Mouse (Mus musculus) forebrain, embryonic 15.5 days (tissue): ENCODE results near the gene Ptafr. TPM values are rescaled to one million over a fixed set of nuclear protein-coding genes. Genes with fewer than 3 reads are reported as not detected.

ENCODE experiments used
- ATAC-seq: fragments of 200-750 bp; cut with Nextera tagmentation; replicated peaks from 2 replicates; pipeline ENCODE4 v1.8.0; 2017; ENCODE audit warnings: mild to moderate bottlenecking, moderate TSS enrichment, moderate library complexity
- H3K27ac ChIP-seq: fragments of 300-500 bp; sonication (generic); replicated peaks from 2 replicates; pipeline ENCODE4 v1.5.1; 2015; ENCODE audit warnings: mild to moderate bottlenecking, inconsistent platforms
- H3K27me3 ChIP-seq: fragments of 300-500 bp; sonication (generic); 2 replicates; pipeline ENCODE4 v1.6.1; 2015; ENCODE audit warnings: inconsistent platforms
- H3K36me3 ChIP-seq: fragments of 300-500 bp; sonication (generic); 2 replicates; pipeline ENCODE4 v1.6.1; 2015; ENCODE audit warnings: mild to moderate bottlenecking, inconsistent platforms
- H3K4me1 ChIP-seq: fragments of 300-500 bp; sonication (generic); 2 replicates; pipeline ENCODE4 v1.6.1; 2015; ENCODE audit warnings: inconsistent platforms
- H3K4me2 ChIP-seq: fragments of 300-500 bp; sonication (generic); replicated peaks from 2 replicates; pipeline ENCODE4 v1.6.1; 2015; ENCODE audit warnings: mild to moderate bottlenecking, inconsistent platforms
- H3K4me3 ChIP-seq: fragments of 300-500 bp; sonication (generic); 2 replicates; pipeline ENCODE4 v1.5.1; 2015; ENCODE audit warnings: mild to moderate bottlenecking, inconsistent platforms
- H3K9ac ChIP-seq: fragments of 300-500 bp; sonication (generic); replicated peaks from 2 replicates; pipeline ENCODE4 v1.6.1; 2015; ENCODE audit warnings: mild to moderate bottlenecking, inconsistent platforms
- H3K9me3 ChIP-seq: fragments of 300-500 bp; sonication (generic); 2 replicates; pipeline ENCODE4 v1.6.1; 2016; ENCODE audit warnings: inconsistent platforms
- WGBS: fragments of 180-500 bp; shearing (Covaris S2); methylation state at CpG from one replicate; pipeline ENCODE4 v1.1.7; 2015; ENCODE audit warnings: mixed read lengths; 5-methylcytosine and 5-hydroxymethylcytosine counted together
- polyA plus RNA-seq: library from polyadenylated mRNA; unstranded; fragments of >200 nt; fragmentation: Nextera tagmentation; extraction: Ambion mirVana; gene quantifications from 2 replicates; pipeline ENCODE4 v1.2.1, GENCODE M21; 2015

The Ptafr gene
- polyA plus RNA-seq = 0.26 and 0.39 TPM in 2 replicates

- no peaks in the 10 kb centered on the region for H3K9me3 ChIP-seq
- H3K36me3 ChIP-seq = no peaks in the 10 kb centered on the region
- H3K27me3 ChIP-seq = no peaks in the 10 kb centered on the region
- no peak for ATAC-seq
- H3K27ac ChIP-seq = no peak within 1 kb of the TSS
- WGBS = 39% methylated on average over 4 of the region's 4 CpGs
- no peak within 1 kb of the TSS for H3K4me3 ChIP-seq
- no peaks in the 10 kb centered on the region for H3K4me1 ChIP-seq
- no peak within 1 kb of the TSS for H3K9ac ChIP-seq
- no peak within 1 kb of the TSS for H3K4me2 ChIP-seq
Observed at GRCm38 (mm10) chr4:132563965-132564364, at the start of gene Ptafr. TSS of gene Ptafr (plus strand) at chr4:132564067.

- Histone ChIP-seq H3K4me3 (peak overlapping the region; percentile 41), H3K27ac (0 out of 2 replicates have a peak overlapping the region, but pooled peaks have one; percentile 21), H3K27me3 (peaks cover 4% of the 10 kb centered on the region; the same call in 1 of the 2 replicates), H3K36me3 (no peaks in the 10 kb centered on the region), H3K4me2 (peak overlapping the region; percentile 80), H3K9ac (peak overlapping the region; percentile 36), H3K4me1 (peaks cover 19% of the 10 kb centered on the region), H3K9me3 (no peaks in the 10 kb centered on the region)
- WGBS = under 1% methylated on average over 21 of the region's 21 CpGs
- no peak; the same call in 1 of the 2 replicates for ATAC-seq
Observed at GRCm38 (mm10) chr4:132514555-132515135, 49.2 kb upstream of the Ptafr start.

GRCm38 (mm10) chr4:132515369-132516155 lies 48.3 kb upstream of the Ptafr start:
- Histone ChIP-seq H3K36me3 (no peaks in the 10 kb centered on the region), H3K4me1 (peaks cover 17% of the 10 kb centered on the region), H3K4me2 (peak overlapping the region; percentile 80), H3K9me3 (no peaks in the 10 kb centered on the region), H3K4me3 (peak overlapping the region; percentile 41), H3K27me3 (peaks cover 4% of the 10 kb centered on the region; the same call in 1 of the 2 replicates), H3K27ac (peak overlapping the region; percentile 45; the same call in 1 of the 2 replicates), H3K9ac (no peak overlapping the region)
- WGBS = 21% methylated on average over 22 of the region's 22 CpGs
- ATAC-seq = peak; percentile 94

DNA sequence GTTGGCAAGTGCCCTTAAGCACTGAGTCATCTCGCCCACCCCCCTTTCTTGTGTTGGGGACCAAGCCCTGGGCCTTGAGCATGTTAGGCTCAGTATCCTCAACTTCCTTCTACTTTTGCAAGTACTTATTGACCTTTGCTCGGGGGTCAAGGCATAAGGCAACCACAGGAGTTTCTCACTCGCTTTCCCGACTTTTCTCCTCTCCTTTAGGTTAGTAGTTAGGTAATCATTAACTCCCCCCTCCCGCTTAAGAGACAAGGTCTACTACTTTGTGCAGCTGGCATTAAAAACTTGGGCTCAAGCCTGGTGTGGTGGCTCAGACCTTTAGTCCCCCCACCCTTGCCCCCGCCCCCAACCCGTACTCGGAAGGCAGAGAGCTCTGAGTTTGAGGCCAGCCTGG lies 45.8 kb upstream of the Ptafr start:
- WGBS = 86% methylated on average over 8 of the region's 8 CpGs
- no peaks in the 10 kb centered on the region for H3K9me3 ChIP-seq
- H3K4me3 ChIP-seq = no peak overlapping the region
- no peak overlapping the region for H3K4me2 ChIP-seq
- peaks cover 4% of the 10 kb centered on the region; the same call in 1 of the 2 replicates for H3K27me3 ChIP-seq
- peaks cover 16% of the 10 kb centered on the region for H3K4me1 ChIP-seq
- H3K9ac ChIP-seq = no peak overlapping the region
- no peak for ATAC-seq
- no peak overlapping the region for H3K27ac ChIP-seq
- H3K36me3 ChIP-seq = no peaks in the 10 kb centered on the region

DNA sequence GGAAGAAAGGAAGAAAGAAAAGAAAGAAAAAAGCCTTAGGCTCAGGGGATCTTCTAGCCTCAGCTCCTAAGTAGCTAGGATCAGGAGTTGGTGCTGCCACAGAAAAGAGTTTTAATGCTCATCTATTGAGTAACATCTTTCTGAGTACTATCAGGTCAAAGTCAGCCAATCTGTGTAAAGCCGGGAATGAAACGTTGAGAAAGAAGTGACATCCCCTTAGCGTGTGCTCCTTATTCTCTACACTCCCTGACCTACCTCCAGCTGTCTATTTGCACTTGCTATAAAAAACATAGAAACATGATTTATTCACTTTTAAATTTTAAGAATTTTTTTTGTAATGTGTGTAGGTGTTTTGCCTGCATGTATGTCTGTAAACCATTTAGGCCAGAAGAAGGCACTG lies 44.7 kb upstream of the Ptafr start:
- H3K27ac ChIP-seq = no peak overlapping the region
- no peak overlapping the region for H3K4me2 ChIP-seq
- H3K9ac ChIP-seq = no peak overlapping the region
- 91% methylated on average over 3 of the region's 3 CpGs for WGBS
- H3K36me3 ChIP-seq = no peaks in the 10 kb centered on the region
- H3K4me3 ChIP-seq = no peak overlapping the region
- H3K27me3 ChIP-seq = no peaks in the 10 kb centered on the region
- no peak for ATAC-seq
- no peaks in the 10 kb centered on the region for H3K9me3 ChIP-seq
- H3K4me1 ChIP-seq = peaks cover 15% of the 10 kb centered on the region

- Histone ChIP-seq H3K9ac (no peak overlapping the region), H3K4me2 (no peak overlapping the region), H3K27me3 (no peaks in the 10 kb centered on the region), H3K9me3 (no peaks in the 10 kb centered on the region), H3K4me3 (no peak overlapping the region), H3K4me1 (0 out of 2 replicates have a peak, but pooled peaks cover 2% of the 10 kb centered on the region), H3K27ac (no peak overlapping the region), H3K36me3 (no peaks in the 10 kb centered on the region)
- ATAC-seq = no peak
- 14% methylated on average over 11 of the region's 11 CpGs for WGBS
Observed at GRCm38 (mm10) chr4:132524321-132524741, 39.5 kb upstream of the Ptafr start.

DNA sequence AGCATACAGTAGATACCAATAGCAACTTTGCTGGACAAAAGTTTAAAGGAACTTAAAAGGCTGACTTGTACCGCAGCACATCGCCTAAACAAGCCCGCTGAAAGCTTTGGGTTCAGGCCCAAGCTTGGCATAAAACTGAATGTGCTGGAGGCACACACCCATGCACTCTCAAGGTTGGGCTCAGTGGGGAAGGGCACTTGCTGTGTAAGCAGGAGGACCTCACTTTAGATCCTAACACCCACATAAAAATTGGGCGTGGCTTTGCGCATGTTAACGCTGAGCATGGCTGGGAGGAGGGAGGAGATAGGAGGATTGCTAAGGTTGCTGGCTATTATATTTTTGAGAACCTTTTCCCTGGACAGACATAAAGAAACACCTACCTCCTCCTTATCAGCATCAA lies 39.1 kb upstream of the Ptafr start:
- H3K36me3 ChIP-seq = peaks cover under 1% of the 10 kb centered on the region
- ATAC-seq = no peak
- no peak overlapping the region for H3K4me2 ChIP-seq
- H3K9me3 ChIP-seq = no peaks in the 10 kb centered on the region
- no peak overlapping the region for H3K4me3 ChIP-seq
- H3K4me1 ChIP-seq = 0 out of 2 replicates have a peak, but pooled peaks cover 2% of the 10 kb centered on the region
- no peak overlapping the region for H3K9ac ChIP-seq
- H3K27ac ChIP-seq = no peak overlapping the region
- WGBS = 37% methylated on average over 6 of the region's 6 CpGs
- H3K27me3 ChIP-seq = no peaks in the 10 kb centered on the region

DNA sequence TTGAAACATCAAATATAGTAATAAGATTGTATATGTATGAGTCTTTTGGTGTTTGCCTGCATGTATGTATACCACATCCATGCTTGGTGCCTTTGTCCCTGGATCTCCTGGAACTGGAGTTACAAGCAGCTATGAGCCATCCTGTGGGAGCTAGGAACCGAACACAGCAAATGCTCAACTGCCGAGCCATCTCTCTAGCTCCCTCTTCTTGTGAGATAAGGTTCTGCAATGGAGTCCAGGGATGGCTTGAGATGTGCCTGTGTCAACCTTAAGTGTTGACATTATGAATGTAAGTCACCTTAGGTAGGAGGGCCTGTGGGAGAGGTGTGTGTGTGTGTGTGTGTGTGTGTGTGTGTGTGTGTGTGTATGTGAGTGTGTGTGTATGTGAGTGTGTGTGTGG lies 37.2 kb upstream of the Ptafr start:
- peaks cover 12% of the 10 kb centered on the region for H3K36me3 ChIP-seq
- H3K27ac ChIP-seq = no peak overlapping the region
- no peak for ATAC-seq
- no peaks in the 10 kb centered on the region for H3K9me3 ChIP-seq
- peaks cover 10% of the 10 kb centered on the region for H3K4me1 ChIP-seq
- H3K4me3 ChIP-seq = no peak overlapping the region
- WGBS = 54% methylated on average over 2 of the region's 2 CpGs
- no peak overlapping the region for H3K9ac ChIP-seq
- H3K27me3 ChIP-seq = no peaks in the 10 kb centered on the region
- no peak overlapping the region for H3K4me2 ChIP-seq

DNA sequence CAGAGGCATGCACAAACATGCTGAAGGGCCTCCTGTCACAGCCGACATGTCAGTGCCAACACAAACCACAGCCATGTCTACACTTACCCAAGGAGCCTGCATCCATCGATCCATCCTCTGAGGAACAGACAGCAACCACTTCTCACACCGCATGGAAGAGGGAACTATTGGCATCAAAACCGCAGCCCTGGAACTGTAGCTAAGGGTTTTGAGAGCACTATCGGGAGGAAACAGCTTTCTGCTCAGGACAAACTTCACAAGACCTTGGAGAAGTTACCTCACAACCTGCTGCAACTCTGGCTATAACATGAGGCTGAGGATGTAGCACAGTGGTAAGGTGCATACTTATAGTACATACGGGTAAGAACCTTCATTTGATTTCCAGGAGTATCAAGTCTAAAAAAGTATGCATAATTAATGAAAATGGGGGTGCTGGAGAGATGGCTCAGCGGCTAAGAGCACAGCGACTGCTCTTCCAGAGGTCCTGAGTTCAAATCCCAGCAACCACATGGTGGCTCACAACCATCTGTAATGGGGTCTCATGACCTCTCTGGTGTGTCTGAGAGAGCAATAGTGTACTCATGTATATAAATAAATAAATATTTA lies 35.8 kb upstream of the Ptafr start:
- WGBS = 95% methylated on average over 8 of the region's 8 CpGs
- Histone ChIP-seq H3K27me3 (no peaks in the 10 kb centered on the region), H3K4me3 (no peak overlapping the region), H3K27ac (no peak overlapping the region), H3K36me3 (peaks cover 12% of the 10 kb centered on the region), H3K9me3 (no peaks in the 10 kb centered on the region), H3K4me2 (no peak overlapping the region), H3K4me1 (peaks cover 21% of the 10 kb centered on the region), H3K9ac (no peak overlapping the region)
- no peak for ATAC-seq

DNA sequence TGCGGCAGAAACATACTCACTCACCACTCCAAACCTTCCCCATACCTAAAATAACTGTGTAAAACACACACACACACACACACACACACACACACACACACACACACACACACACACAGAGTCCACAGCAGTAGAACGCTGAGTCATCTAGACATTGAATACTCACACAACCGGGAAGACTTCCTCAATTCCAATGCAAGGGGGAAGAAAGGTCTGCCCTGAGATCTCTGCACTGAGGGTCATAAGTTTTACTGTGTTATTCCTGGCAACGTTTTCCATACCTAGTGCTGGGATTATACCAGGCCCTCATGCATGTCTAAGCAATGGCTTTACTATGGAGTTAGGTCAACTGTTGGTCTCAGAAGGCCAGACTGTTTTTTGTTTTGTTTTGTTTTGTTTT lies 34.5 kb upstream of the Ptafr start:
- 88% methylated on average over 4 of the region's 4 CpGs for WGBS
- H3K4me1 ChIP-seq = peaks cover 28% of the 10 kb centered on the region
- H3K36me3 ChIP-seq = peaks cover 12% of the 10 kb centered on the region
- no peaks in the 10 kb centered on the region for H3K9me3 ChIP-seq
- H3K27ac ChIP-seq = no peak overlapping the region
- H3K9ac ChIP-seq = no peak overlapping the region
- H3K4me2 ChIP-seq = no peak overlapping the region
- H3K27me3 ChIP-seq = no peaks in the 10 kb centered on the region
- ATAC-seq = no peak
- no peak overlapping the region for H3K4me3 ChIP-seq

DNA sequence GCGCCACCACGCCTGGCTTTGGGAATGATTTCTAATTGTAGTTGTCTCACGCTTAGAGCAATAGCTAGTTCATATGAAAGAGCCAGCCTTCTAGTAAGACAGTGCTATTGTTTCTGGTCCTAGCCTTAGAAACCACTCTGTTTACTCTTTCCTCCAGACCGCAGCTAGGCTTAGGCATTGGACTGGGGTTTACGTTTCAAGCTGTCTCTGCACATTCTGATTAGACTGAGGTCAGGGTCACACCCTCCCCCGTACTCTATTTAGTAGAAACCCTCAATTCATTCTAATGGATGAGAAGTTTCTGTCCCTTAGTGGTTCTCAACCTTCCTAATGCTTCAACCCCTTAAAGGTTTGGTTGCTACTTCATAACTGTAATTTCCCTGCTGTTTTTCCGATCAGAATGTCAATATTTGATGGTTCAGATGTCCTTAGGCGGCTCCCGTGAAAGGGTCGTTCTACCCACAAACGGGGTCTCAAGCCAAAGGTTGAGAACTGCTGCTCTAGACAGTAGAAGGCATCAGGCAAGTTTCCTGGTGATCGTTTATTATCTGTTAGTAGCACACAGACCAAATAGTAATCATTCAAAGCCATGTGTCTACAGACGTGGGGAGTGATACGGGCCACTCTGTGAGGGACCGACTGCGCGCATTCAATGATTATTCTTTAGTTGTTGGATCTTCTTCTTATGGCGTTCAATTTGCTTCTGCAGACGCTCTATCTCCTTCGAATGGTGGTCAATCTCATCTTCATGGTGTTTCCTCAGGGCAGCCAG lies 33.6 kb upstream of the Ptafr start:
- 96% methylated on average over 20 of the region's 20 CpGs for WGBS
- H3K9ac ChIP-seq = no peak overlapping the region
- no peak overlapping the region for H3K4me2 ChIP-seq
- no peak for ATAC-seq
- H3K4me3 ChIP-seq = no peak overlapping the region
- peaks cover 12% of the 10 kb centered on the region for H3K36me3 ChIP-seq
- H3K9me3 ChIP-seq = no peaks in the 10 kb centered on the region
- H3K27me3 ChIP-seq = no peaks in the 10 kb centered on the region
- peaks cover 31% of the 10 kb centered on the region for H3K4me1 ChIP-seq
- no peak overlapping the region for H3K27ac ChIP-seq
